Mouse (Mus musculus) stomach, postnatal 0 days (tissue): ENCODE data around the gene Pigf. TPM values are rescaled to one million over a fixed set of nuclear protein-coding genes. Genes with fewer than 3 reads are reported as not detected.

ENCODE experiments used
- ATAC-seq: fragments of 200-750 bp; cut with Nextera tagmentation; 2 replicates; pipeline ENCODE4 v1.8.0; 2017; ENCODE audit not compliant: low FRiP score, low TSS enrichment
- DNase-seq: peaks from one replicate; pipeline ENCODE4 v3.0.0-alpha.2; 2016; ENCODE audit warnings: low spot score
- H3K27ac ChIP-seq: fragments of 300-500 bp; sonication (generic); replicated peaks from 2 replicates; pipeline ENCODE4 v1.5.1; 2014; ENCODE audit warnings: mild to moderate bottlenecking, control low read depth
- H3K27me3 ChIP-seq: fragments of 300-500 bp; sonication (generic); 2 replicates; pipeline ENCODE4 v1.6.1; 2014; ENCODE audit warnings: low read length; ENCODE audit not compliant: control insufficient read depth, insufficient read depth
- H3K36me3 ChIP-seq: fragments of 300-500 bp; sonication (generic); 2 replicates; pipeline ENCODE4 v1.6.1; 2014; ENCODE audit warnings: low read length, mixed read lengths; ENCODE audit not compliant: control insufficient read depth, insufficient read depth
- H3K4me1 ChIP-seq: fragments of 300-500 bp; sonication (generic); replicated peaks from 2 replicates; pipeline ENCODE4 v1.6.1; 2014; ENCODE audit warnings: antibody characterized with exemption; ENCODE audit not compliant: control insufficient read depth, insufficient read depth
- H3K4me2 ChIP-seq: fragments of 300-500 bp; sonication (generic); replicated peaks from 2 replicates; pipeline ENCODE4 v1.6.1; 2014; ENCODE audit warnings: low read depth, mild to moderate bottlenecking, control low read depth, moderate library complexity
- H3K4me3 ChIP-seq: fragments of 300-500 bp; sonication (generic); 2 replicates; pipeline ENCODE4 v1.5.1; 2014; ENCODE audit warnings: low read depth, low read length, control low read depth
- H3K9ac ChIP-seq: fragments of 300-500 bp; sonication (generic); 2 replicates; pipeline ENCODE4 v1.6.1; 2014; ENCODE audit warnings: mild to moderate bottlenecking, low read length, control low read depth, mixed read lengths
- H3K9me3 ChIP-seq: fragments of 300-500 bp; sonication (generic); 2 replicates; pipeline ENCODE4 v1.6.1; 2016; ENCODE audit warnings: low read length; ENCODE audit not compliant: control insufficient read depth
- CTCF ChIP-seq: IDR thresholded peaks from 2 replicates; pipeline ENCODE4 v1.5.1; 2016; ENCODE audit warnings: antibody characterized with exemption, low read depth, mild to moderate bottlenecking, moderate library complexity
- EP300 ChIP-seq: optimal IDR thresholded peaks from 2 replicates; pipeline ENCODE3; 2016; ENCODE audit warnings: antibody characterized with exemption
- WGBS: fragments of 180-500 bp; shearing (Covaris S2); extraction: QIAGEN DNeasy Blood & Tissue Kit; methylation state at CpG from one replicate; pipeline ENCODE4 v1.1.7; 2014; 5-methylcytosine and 5-hydroxymethylcytosine counted together
- polyA plus RNA-seq: library from polyadenylated mRNA; unstranded; fragments of >200 nt; fragmentation: Nextera tagmentation; extraction: Ambion mirVana; gene quantifications from 2 replicates; pipeline ENCODE4 v1.2.1, GENCODE M21; 2015

Pigf gene
- polyA plus RNA-seq, 1 experiment from 2014 or later = 50.2 TPM

DNA sequence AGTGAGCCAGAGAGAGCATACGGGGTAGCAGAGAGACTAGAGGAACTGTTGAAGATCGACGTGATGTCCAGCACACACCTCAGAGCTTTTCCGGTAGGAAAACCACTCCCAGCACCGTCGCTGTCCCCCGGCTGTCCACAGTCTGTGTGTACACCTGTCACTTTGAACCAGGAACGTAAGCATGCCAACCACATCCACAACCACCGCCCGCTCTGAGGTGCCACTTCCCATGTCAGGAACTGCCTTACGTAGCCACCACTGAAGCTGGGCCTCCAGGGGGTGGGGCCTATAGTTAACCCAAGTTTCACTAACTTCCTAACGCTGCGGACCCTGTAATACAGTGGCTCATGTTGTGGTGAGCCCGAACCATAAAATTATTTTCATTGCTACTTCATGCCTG, 67.2 kb downstream of the Pigf start:
- Histone ChIP-seq H3K4me3 (no peak overlapping the region), H3K9ac (no peak overlapping the region), H3K4me2 (no peak overlapping the region), H3K9me3 (no peaks in the 10 kb centered on the region), H3K4me1 (no peaks in the 10 kb centered on the region; the same call in 1 of the 2 replicates), H3K27ac (no peak overlapping the region), H3K36me3 (no peaks in the 10 kb centered on the region), H3K27me3 (no peaks in the 10 kb centered on the region)
- DNase-seq = no peak
- WGBS = 67% methylated on average over 14 of the region's 14 CpGs
- no peak for ATAC-seq
- TF ChIP-seq EP300 = no peak

GRCm38 (mm10) chr17:86957239-86957638, 68.0 kb downstream of the Pigf start:
- H3K27ac ChIP-seq = no peak overlapping the region
- DNase-seq = no peak
- H3K27me3 ChIP-seq = no peaks in the 10 kb centered on the region
- H3K9me3 ChIP-seq = no peaks in the 10 kb centered on the region
- H3K4me1 ChIP-seq = no peaks in the 10 kb centered on the region; the same call in 1 of the 2 replicates
- H3K4me3 ChIP-seq = no peak overlapping the region
- TF ChIP-seq CTCF = no peak
- TF ChIP-seq EP300 = no peak
- ATAC-seq = no peak
- H3K9ac ChIP-seq = no peak overlapping the region
- no peaks in the 10 kb centered on the region for H3K36me3 ChIP-seq
- H3K4me2 ChIP-seq = no peak overlapping the region
- WGBS = 78% methylated on average over 5 of the region's 5 CpGs

- ATAC-seq (no peak), DNase-seq (no peak)
- Histone ChIP-seq H3K4me2 (no peak overlapping the region), H3K4me1 (no peaks in the 10 kb centered on the region), H3K9me3 (no peaks in the 10 kb centered on the region), H3K4me3 (no peak overlapping the region), H3K9ac (no peak overlapping the region), H3K27me3 (no peaks in the 10 kb centered on the region), H3K36me3 (no peaks in the 10 kb centered on the region), H3K27ac (no peak overlapping the region)
- no peak for TF ChIP-seq EP300
- TF ChIP-seq CTCF = no peak
- WGBS = 56% methylated on average over 6 of the region's 6 CpGs
Measured at GRCm38 (mm10) chr17:86948801-86949200, 76.4 kb downstream of the Pigf start.

DNA sequence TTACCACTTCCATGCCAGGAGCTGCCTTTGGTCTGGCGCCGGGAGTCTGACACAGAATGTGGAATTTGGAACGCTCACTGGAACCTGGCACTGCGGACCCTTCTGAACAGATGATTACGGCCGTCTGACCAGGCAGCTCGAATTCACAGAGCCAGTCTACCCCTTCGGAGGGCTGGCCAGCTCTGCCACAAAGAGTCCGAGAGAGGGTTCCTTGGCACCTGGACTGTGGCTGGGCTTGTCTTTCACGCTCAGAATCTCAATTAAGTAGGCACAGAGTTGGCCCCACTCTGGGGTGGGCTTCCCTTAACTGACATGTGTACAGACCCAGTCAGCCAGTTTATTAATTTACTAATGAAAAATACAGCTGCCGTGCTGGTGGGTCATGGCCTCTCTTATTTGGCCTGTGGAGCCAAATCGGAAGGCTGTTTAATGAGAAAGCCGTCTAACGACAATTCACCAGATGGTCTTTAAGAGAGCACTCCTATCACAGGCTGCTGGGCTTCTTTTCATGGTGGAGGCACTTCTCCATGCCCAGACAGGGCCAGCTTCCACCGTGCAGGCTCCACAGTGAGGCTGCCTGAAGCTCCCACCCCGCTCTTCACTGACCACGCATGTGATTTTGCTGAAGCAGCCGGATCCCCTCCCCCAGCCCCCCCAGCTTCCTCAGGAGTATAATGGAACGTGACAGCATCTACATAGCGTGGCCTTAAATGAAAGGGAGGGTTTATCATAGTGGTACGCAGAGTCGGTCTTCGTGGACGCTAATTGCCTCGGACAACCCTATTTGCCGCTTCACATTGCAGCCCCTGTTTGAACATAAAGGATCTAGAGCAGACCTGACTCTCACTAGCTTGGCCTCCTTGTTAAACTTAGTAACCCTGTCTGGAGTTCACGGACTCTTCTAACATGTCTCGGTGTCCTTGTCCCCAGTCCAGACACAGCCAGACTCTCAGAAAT, 77.1 kb downstream of the Pigf start, which contains the start of gene Atp6v1e2:
TSS of gene Atp6v1e2 (minus strand) at position 58 of the 957 bp plus-strand sequence.
- DNase-seq (no peak), ATAC-seq (no peak)
- TF ChIP-seq CTCF = no peak
- TF ChIP-seq EP300 = no peak
- Histone ChIP-seq H3K9me3 (no peaks in the 10 kb centered on the region), H3K27ac (no peak within 1 kb of the TSS), H3K36me3 (no peaks in the 10 kb centered on the region), H3K4me3 (no peak within 1 kb of the TSS), H3K4me1 (no peaks in the 10 kb centered on the region), H3K4me2 (no peak within 1 kb of the TSS), H3K9ac (no peak within 1 kb of the TSS), H3K27me3 (no peaks in the 10 kb centered on the region)
- WGBS = 79% methylated on average over 28 of the region's 28 CpGs

Other genes with a start within 250 kb of the Pigf start
- gene Tmem247, start 108.1 kb downstream of the Pigf start, polyA plus RNA-seq = not detected in 2 replicates
- 0.12 TPM in 1 of 2 replicates, not detected in the other for gene Atp6v1e2, start 77.5 kb downstream of the Pigf start, polyA plus RNA-seq
- gene Rhoq, start 62.3 kb downstream of the Pigf start, polyA plus RNA-seq = 5.6 and 6.2 TPM in 2 replicates
- gene Cript, start 144 bp upstream of the Pigf start, polyA plus RNA-seq = 138 and 140 TPM in 2 replicates
- gene Socs5, start 82.3 kb upstream of the Pigf start, polyA plus RNA-seq = 4.8 and 4.9 TPM in 2 replicates
- 80.4 and 84.4 TPM in 2 replicates for gene Mcfd2, start 240.5 kb upstream of the Pigf start, polyA plus RNA-seq